Mouse (Mus musculus): ENCODE results near the gene Sh3bp4. TPM values are rescaled to one million over a fixed set of nuclear protein-coding genes. Genes with fewer than 3 reads are reported as not detected.

The Sh3bp4 gene
- total RNA-seq (2021) = 10 to 100 TPM; 16.4 to 21.3 TPM
- 11.8 and 13.7 TPM in 2 replicates for polyA plus RNA-seq (2012; rRNA removed)
- long read RNA-seq, full-length matches to known transcripts = 22 of 33 reads
- long read RNA-seq, partial matches to known transcripts = 4 of 33 reads
- long read RNA-seq, other reads (novel, unspliced or antisense) = 7 of 33 reads

GRCm38 (mm10) chr1:89070103-89070700 lies at the start of gene Sh3bp4:
Gene Sh3bp4 (plus strand): TSS chr1:89070415.
- peak; percentile 100 for DNase-seq

- no peak for DNase-seq
Observed at GRCm38 (mm10) chr1:89022997-89023396, 47.2 kb upstream of the Sh3bp4 start.

- DNase-seq = no peak
Observed at GRCm38 (mm10) chr1:89024696-89025612, 45.3 kb upstream of the Sh3bp4 start.

GRCm38 (mm10) chr1:89026040-89026439 lies 44.2 kb upstream of the Sh3bp4 start:
- DNase-seq = no peak

- DNase-seq = no peak
Observed at GRCm38 (mm10) chr1:89029136-89029927, 40.9 kb upstream of the Sh3bp4 start.

GRCm38 (mm10) chr1:89033661-89034060 lies 36.6 kb upstream of the Sh3bp4 start:
- no peak for DNase-seq

GRCm38 (mm10) chr1:89034061-89034460 lies 36.2 kb upstream of the Sh3bp4 start:
- no peak for DNase-seq

GRCm38 (mm10) chr1:89035115-89035514 lies 35.1 kb upstream of the Sh3bp4 start:
- DNase-seq = no peak

GRCm38 (mm10) chr1:89039836-89040235 lies 30.4 kb upstream of the Sh3bp4 start:
- DNase-seq = no peak

- no peak for DNase-seq
Observed at GRCm38 (mm10) chr1:89041290-89041689, 28.9 kb upstream of the Sh3bp4 start.

- DNase-seq = no peak
Observed at GRCm38 (mm10) chr1:89042081-89042480, 28.1 kb upstream of the Sh3bp4 start.

- no peak for DNase-seq
Observed at GRCm38 (mm10) chr1:89042956-89043355, 27.3 kb upstream of the Sh3bp4 start.

- DNase-seq = no peak
Observed at GRCm38 (mm10) chr1:89045403-89045802, 24.8 kb upstream of the Sh3bp4 start.

GRCm38 (mm10) chr1:89049506-89049905 lies 20.7 kb upstream of the Sh3bp4 start:
- DNase-seq = no peak

GRCm38 (mm10) chr1:89056175-89056574 lies 14.0 kb upstream of the Sh3bp4 start:
- no peak for DNase-seq

- no peak for DNase-seq
Observed at GRCm38 (mm10) chr1:89057430-89057829, 12.8 kb upstream of the Sh3bp4 start.

GRCm38 (mm10) chr1:89058011-89058410 lies 12.2 kb upstream of the Sh3bp4 start:
- DNase-seq = no peak

- no peak for DNase-seq
Observed at GRCm38 (mm10) chr1:89062977-89063376, 7.2 kb upstream of the Sh3bp4 start.

GRCm38 (mm10) chr1:89063800-89064199 lies 6.4 kb upstream of the Sh3bp4 start:
- DNase-seq = no peak

GRCm38 (mm10) chr1:89068812-89069211 lies 1.4 kb upstream of the Sh3bp4 start:
- no peak for DNase-seq

- DNase-seq = peak; percentile 71
Observed at GRCm38 (mm10) chr1:89069479-89070102, 624 bp upstream of the Sh3bp4 start.

- DNase-seq = peak; percentile 76
Observed at GRCm38 (mm10) chr1:89070871-89071361, 701 bp downstream of the Sh3bp4 start.

Measured in adrenal gland, adult 2 months (tissue).